Mouse (Mus musculus): ENCODE data around the gene Mkrn2. TPM values are rescaled to one million over a fixed set of nuclear protein-coding genes. Genes with fewer than 3 reads are reported as not detected.

The Mkrn2 gene
- polyA plus RNA-seq, 1 experiment = 34.1 TPM

- H3K4me1 ChIP-seq (ENCODE audit: control insufficient read depth, insufficient read depth, insufficient read length, low read length) = no peaks in the 10 kb centered on the region
- H3K27ac ChIP-seq (replicated peaks; ENCODE audit: low read depth, low read length) = no peak within 1 kb of the TSS
- H3K4me3 ChIP-seq (ENCODE audit: insufficient read depth, low read depth, low read length) = no peak within 1 kb of the TSS
These were observed 9.2 kb upstream of the Mkrn2 start, which contains the start of gene Mkrn2os for GRCm38 (mm10) chr6:115592458-115592857. Mkrn2os (minus strand) TSS chr6:115592576.

- H3K27ac ChIP-seq (replicated peaks; ENCODE audit: low read depth, low read length) = no peak overlapping the region
These were observed 8.4 kb upstream of the Mkrn2 start for GRCm38 (mm10) chr6:115593252-115593651.

GRCm38 (mm10) chr6:115594463-115594862, 7.2 kb upstream of the Mkrn2 start:
- no peaks in the 10 kb centered on the region for H3K4me1 ChIP-seq (ENCODE audit: control insufficient read depth, insufficient read depth, insufficient read length, low read length)
- H3K27ac ChIP-seq (replicated peaks; ENCODE audit: low read depth, low read length) = no peak overlapping the region

More at GRCm38 (mm10) chr6:115593252-115593651, 8.4 kb upstream of the Mkrn2 start:
- Histone ChIP-seq H3K4me3 (ENCODE audit: insufficient read depth, low read depth, low read length) (no peak overlapping the region), H3K4me1 (ENCODE audit: control insufficient read depth, insufficient read depth, insufficient read length, low read length) (no peaks in the 10 kb centered on the region)

GRCm38 (mm10) chr6:115595667-115596066, 6.0 kb upstream of the Mkrn2 start:
- Histone ChIP-seq H3K4me1 (ENCODE audit: control insufficient read depth, insufficient read depth, insufficient read length, low read length) (no peaks in the 10 kb centered on the region), H3K4me3 (ENCODE audit: insufficient read depth, low read depth, low read length) (no peak overlapping the region), H3K27ac (replicated peaks; ENCODE audit: low read depth, low read length) (no peak overlapping the region)

More at GRCm38 (mm10) chr6:115594463-115594862, 7.2 kb upstream of the Mkrn2 start:
- no peak overlapping the region for H3K4me3 ChIP-seq (ENCODE audit: insufficient read depth, low read depth, low read length)

- H3K27ac ChIP-seq (replicated peaks; ENCODE audit: low read depth, low read length) = no peak overlapping the region
- H3K4me3 ChIP-seq (ENCODE audit: insufficient read depth, low read depth, low read length) = peak overlapping the region; percentile 26
These were observed 384 bp upstream of the Mkrn2 start for GRCm38 (mm10) chr6:115601322-115601714.

GRCm38 (mm10) chr6:115606461-115606860, 4.8 kb downstream of the Mkrn2 start:
- H3K4me1 ChIP-seq (ENCODE audit: control insufficient read depth, insufficient read depth, insufficient read length, low read length) = peaks cover 15% of the 10 kb centered on the region
- no peak overlapping the region for H3K27ac ChIP-seq (replicated peaks; ENCODE audit: low read depth, low read length)
- H3K4me3 ChIP-seq (ENCODE audit: insufficient read depth, low read depth, low read length) = no peak overlapping the region

More at GRCm38 (mm10) chr6:115601322-115601714, 384 bp upstream of the Mkrn2 start:
- peaks cover 8% of the 10 kb centered on the region for H3K4me1 ChIP-seq (ENCODE audit: control insufficient read depth, insufficient read depth, insufficient read length, low read length)

GRCm38 (mm10) chr6:115607429-115607828, 5.7 kb downstream of the Mkrn2 start:
- no peak overlapping the region for H3K4me3 ChIP-seq (ENCODE audit: insufficient read depth, low read depth, low read length)
- H3K27ac ChIP-seq (replicated peaks; ENCODE audit: low read depth, low read length) = 0 out of 2 replicates have a peak overlapping the region, but pooled peaks have one; percentile 8
- H3K4me1 ChIP-seq (ENCODE audit: control insufficient read depth, insufficient read depth, insufficient read length, low read length) = peaks cover 15% of the 10 kb centered on the region

- peaks cover 12% of the 10 kb centered on the region for H3K4me1 ChIP-seq (ENCODE audit: control insufficient read depth, insufficient read depth, insufficient read length, low read length)
- no peak overlapping the region for H3K27ac ChIP-seq (replicated peaks; ENCODE audit: low read depth, low read length)
- no peak overlapping the region for H3K4me3 ChIP-seq (ENCODE audit: insufficient read depth, low read depth, low read length)
These were observed 7.4 kb downstream of the Mkrn2 start for GRCm38 (mm10) chr6:115609121-115609520.

GRCm38 (mm10) chr6:115610301-115610700, 8.6 kb downstream of the Mkrn2 start:
- peaks cover 12% of the 10 kb centered on the region for H3K4me1 ChIP-seq (ENCODE audit: control insufficient read depth, insufficient read depth, insufficient read length, low read length)
- H3K27ac ChIP-seq (replicated peaks; ENCODE audit: low read depth, low read length) = no peak overlapping the region
- H3K4me3 ChIP-seq (ENCODE audit: insufficient read depth, low read depth, low read length) = no peak overlapping the region

GRCm38 (mm10) chr6:115613793-115614192, 12.1 kb downstream of the Mkrn2 start:
- 0 out of 2 replicates have a peak overlapping the region, but pooled peaks have one; percentile 8 for H3K27ac ChIP-seq (replicated peaks; ENCODE audit: low read depth, low read length)
- H3K4me1 ChIP-seq (ENCODE audit: control insufficient read depth, insufficient read depth, insufficient read length, low read length) = no peaks in the 10 kb centered on the region
- H3K4me3 ChIP-seq (ENCODE audit: insufficient read depth, low read depth, low read length) = no peak overlapping the region

- Histone ChIP-seq H3K4me3 (ENCODE audit: insufficient read depth, low read depth, low read length) (no peak overlapping the region), H3K27ac (replicated peaks; ENCODE audit: low read depth, low read length) (no peak overlapping the region), H3K4me1 (ENCODE audit: control insufficient read depth, insufficient read depth, insufficient read length, low read length) (peaks cover 6% of the 10 kb centered on the region)
These were observed 14.3 kb downstream of the Mkrn2 start for GRCm38 (mm10) chr6:115615983-115616382.

- H3K27ac ChIP-seq (replicated peaks; ENCODE audit: low read depth, low read length) = peak overlapping the region; percentile 23; the same call in 1 of the 2 replicates
- no peak overlapping the region for H3K4me3 ChIP-seq (ENCODE audit: insufficient read depth, low read depth, low read length)
- H3K4me1 ChIP-seq (ENCODE audit: control insufficient read depth, insufficient read depth, insufficient read length, low read length) = peaks cover 6% of the 10 kb centered on the region
These were observed 18.1 kb downstream of the Mkrn2 start for GRCm38 (mm10) chr6:115619818-115620217.

- Histone ChIP-seq H3K4me1 (ENCODE audit: control insufficient read depth, insufficient read depth, insufficient read length, low read length) (peaks cover 6% of the 10 kb centered on the region), H3K27ac (replicated peaks; ENCODE audit: low read depth, low read length) (no peak overlapping the region), H3K4me3 (ENCODE audit: insufficient read depth, low read depth, low read length) (no peak overlapping the region)
These were observed 19.2 kb downstream of the Mkrn2 start for GRCm38 (mm10) chr6:115620942-115621341.

- H3K4me3 ChIP-seq (ENCODE audit: insufficient read depth, low read depth, low read length) = no peak overlapping the region
- H3K27ac ChIP-seq (replicated peaks; ENCODE audit: low read depth, low read length) = no peak overlapping the region
- no peaks in the 10 kb centered on the region for H3K4me1 ChIP-seq (ENCODE audit: control insufficient read depth, insufficient read depth, insufficient read length, low read length)
These were observed 24.4 kb downstream of the Mkrn2 start for GRCm38 (mm10) chr6:115626121-115626520.

- no peaks in the 10 kb centered on the region for H3K4me1 ChIP-seq (ENCODE audit: control insufficient read depth, insufficient read depth, insufficient read length, low read length)
- no peak overlapping the region for H3K4me3 ChIP-seq (ENCODE audit: insufficient read depth, low read depth, low read length)
- no peak overlapping the region for H3K27ac ChIP-seq (replicated peaks; ENCODE audit: low read depth, low read length)
These were observed 29.5 kb downstream of the Mkrn2 start for GRCm38 (mm10) chr6:115631056-115631795.

GRCm38 (mm10) chr6:115634015-115634414, 32.3 kb downstream of the Mkrn2 start:
- no peak overlapping the region for H3K4me3 ChIP-seq (ENCODE audit: insufficient read depth, low read depth, low read length)
- no peak overlapping the region for H3K27ac ChIP-seq (replicated peaks; ENCODE audit: low read depth, low read length)
- no peaks in the 10 kb centered on the region for H3K4me1 ChIP-seq (ENCODE audit: control insufficient read depth, insufficient read depth, insufficient read length, low read length)
